9 mouse cellular contexts compared by ENCODE assay signal in genomic region chr14:103679395-103680217, GRCm38 (mm10). TPM values are rescaled to one million over a fixed set of nuclear protein-coding genes. Genes with fewer than 3 reads are reported as not detected.
DNase-seq lines count a peak whose midpoint lies in the region; ATAC-seq lines count a peak whose summit lies in the region.
"Had no signal": no experiment of that assay in that cellular context is flagged by ENCODE, and none has a peak within 500 bp of the region (broad histone marks: within the 10 kb centered on the region; RNA-seq: fewer than 3 reads in every experiment).

No protein-coding gene starts in this region.

- peaks cover 8% of the 10 kb centered on the region for H3K4me1 ChIP-seq in heart, embryonic 16.5 days (ENCODE audit: control insufficient read depth, insufficient read depth, low read length)
- no peaks in the 10 kb centered on the region for H3K4me1 ChIP-seq in embryonic facial prominence, embryonic 14.5 days (ENCODE audit: control insufficient read depth, insufficient read depth, low read length)
- H3K4me1 ChIP-seq in midbrain, embryonic 11.5 days (ENCODE audit: control insufficient read depth, insufficient read depth, low read length): peaks cover 18% of the 10 kb centered on the region

- H3K27ac ChIP-seq in heart, embryonic 16.5 days (ENCODE audit: low read length): no peak overlapping the region
- no peak overlapping the region for H3K27ac ChIP-seq in embryonic facial prominence, embryonic 14.5 days (replicated peaks; ENCODE audit: low read depth, low read length)
- H3K27ac ChIP-seq in midbrain, embryonic 11.5 days (ENCODE audit: low read depth, low read length): no peak overlapping the region

- intact Hi-C loops in heart, postnatal 36 days (cut with DNase I): no loop called here

- peak overlapping the region; percentile 46 for H3K4me3 ChIP-seq in heart, embryonic 16.5 days (ENCODE audit: low read length)
- H3K4me3 ChIP-seq in embryonic facial prominence, embryonic 14.5 days (ENCODE audit: low read depth, low read length): no peak overlapping the region
- no peak overlapping the region for H3K4me3 ChIP-seq in midbrain, embryonic 11.5 days (ENCODE audit: low read depth, low read length)

- H3K36me3 ChIP-seq in heart, embryonic 16.5 days (ENCODE audit: control insufficient read depth, insufficient read depth): no peaks in the 10 kb centered on the region
- H3K36me3 ChIP-seq in embryonic facial prominence, embryonic 14.5 days (ENCODE audit: control insufficient read depth, insufficient read depth, low read length): no peaks in the 10 kb centered on the region
- no peaks in the 10 kb centered on the region for H3K36me3 ChIP-seq in midbrain, embryonic 11.5 days (ENCODE audit: control insufficient read depth, insufficient read depth, low read length)

- H3K4me2 ChIP-seq in heart, embryonic 16.5 days (ENCODE audit: low read depth, low read length): peak overlapping the region; percentile 66
- H3K4me2 ChIP-seq in embryonic facial prominence, embryonic 14.5 days (ENCODE audit: low read depth, low read length): peak overlapping the region; percentile 33; the same call in 1 of the 2 replicates
- no peak overlapping the region for H3K4me2 ChIP-seq in midbrain, embryonic 11.5 days

- DNase-seq in heart, postnatal 36 days: no peak
- DNase-seq in Muller cell, postnatal 12 days (ENCODE audit: inconsistent ontology term): peak; percentile 72
- no peak for DNase-seq in embryonic facial prominence, embryonic 14.5 days (ENCODE audit: low spot score)
- DNase-seq in midbrain, embryonic 11.5 days (ENCODE audit: low spot score, missing footprints): no peak
- no peak for DNase-seq in urinary bladder, adult 2 months (ENCODE audit: low spot score)
- DNase-seq in spleen, postnatal 10 days (ENCODE audit: low spot score in 2 of 2): no peak
- DNase-seq: spleen, adult 18-20 months had no signal

- ATAC-seq in heart, embryonic 16.5 days (replicated peaks; ENCODE audit: extremely low read depth, insufficient read depth, low FRiP score): 0 out of 2 replicates have a peak, but pooled peaks have one; percentile 37
- ATAC-seq in embryonic facial prominence, embryonic 14.5 days (ENCODE audit: low read depth): no peak
- peak; percentile 52 for ATAC-seq in midbrain, embryonic 11.5 days (ENCODE audit: low FRiP score)
- ATAC-seq in megakaryocyte, adult 5-6 weeks (ENCODE audit: poor library complexity, severe bottlenecking): no peak

- 32% methylated on average over 18 of the region's 18 CpGs for WGBS in heart, embryonic 16.5 days
- 39% methylated on average over 18 of the region's 18 CpGs for WGBS in embryonic facial prominence, embryonic 14.5 days
- 30% methylated on average over 18 of the region's 18 CpGs for WGBS in midbrain, embryonic 11.5 days

- no peaks in the 10 kb centered on the region for H3K9me3 ChIP-seq in heart, embryonic 16.5 days (replicated peaks; ENCODE audit: control insufficient read depth, low read length)
- H3K9me3 ChIP-seq in embryonic facial prominence, embryonic 14.5 days (ENCODE audit: control insufficient read depth, low read length): no peaks in the 10 kb centered on the region
- H3K9me3 ChIP-seq in midbrain, embryonic 11.5 days (ENCODE audit: control insufficient read depth, low read length): no peaks in the 10 kb centered on the region

- H3K27me3 ChIP-seq in heart, embryonic 16.5 days (ENCODE audit: control insufficient read depth, insufficient read depth, low read length): no peaks in the 10 kb centered on the region; the same call in 1 of the 2 replicates
- no peaks in the 10 kb centered on the region for H3K27me3 ChIP-seq in embryonic facial prominence, embryonic 14.5 days (replicated peaks; ENCODE audit: control insufficient read depth, insufficient read depth, low read length)
- no peaks in the 10 kb centered on the region for H3K27me3 ChIP-seq in midbrain, embryonic 11.5 days (ENCODE audit: control insufficient read depth, insufficient read depth, low read length)

- H3K9ac ChIP-seq in heart, embryonic 16.5 days (ENCODE audit: low read length): peak overlapping the region; percentile 20; the same call in 1 of the 2 replicates
- H3K9ac ChIP-seq in embryonic facial prominence, embryonic 14.5 days (ENCODE audit: low read depth, low read length): no peak overlapping the region
- H3K9ac ChIP-seq in midbrain, embryonic 11.5 days (ENCODE audit: low read length): no peak overlapping the region

RNA-seq across cellular contexts. Expression of gene Slain1, which starts 29.6 kb away (rescaled TPM):
- 0.45 and 0.58 TPM in 2 replicates for polyA plus RNA-seq in heart, embryonic 16.5 days (2015; fragmentation: Nextera tagmentation; extraction: Ambion mirVana)
- under 1 TPM; 0.22 TPM for total RNA-seq in heart, postnatal 36 days (2021)
- 2.7 and 3.1 TPM in 2 replicates for polyA plus RNA-seq in embryonic facial prominence, embryonic 14.5 days (2014; fragmentation: Nextera tagmentation; extraction: Ambion mirVana)
- 15.9 and 16.0 TPM in 2 replicates for polyA plus RNA-seq in midbrain, embryonic 11.5 days (2014; fragmentation: Nextera tagmentation; extraction: Ambion mirVana)
- polyA plus RNA-seq in urinary bladder, adult 2 months (2012; rRNA removed): 1.0 and 1.1 TPM in 2 replicates
- 5.0 and 8.2 TPM in 2 replicates for total RNA-seq in megakaryocyte, adult 5-6 weeks (2015)
- total RNA-seq in megakaryocyte, adult 5-6 weeks (2017): 3.0 and 3.5 TPM in 2 replicates

Comparison
In these comparisons a context has a peak if more than half of its experiments do, and no peak if none do; other contexts are left out.
1. ATAC-seq: peak in heart, embryonic 16.5 days (single experiment) and midbrain, embryonic 11.5 days (single experiment); none in embryonic facial prominence, embryonic 14.5 days (single experiment) and megakaryocyte, adult 5-6 weeks (single experiment).